In the genomic region with DNA sequence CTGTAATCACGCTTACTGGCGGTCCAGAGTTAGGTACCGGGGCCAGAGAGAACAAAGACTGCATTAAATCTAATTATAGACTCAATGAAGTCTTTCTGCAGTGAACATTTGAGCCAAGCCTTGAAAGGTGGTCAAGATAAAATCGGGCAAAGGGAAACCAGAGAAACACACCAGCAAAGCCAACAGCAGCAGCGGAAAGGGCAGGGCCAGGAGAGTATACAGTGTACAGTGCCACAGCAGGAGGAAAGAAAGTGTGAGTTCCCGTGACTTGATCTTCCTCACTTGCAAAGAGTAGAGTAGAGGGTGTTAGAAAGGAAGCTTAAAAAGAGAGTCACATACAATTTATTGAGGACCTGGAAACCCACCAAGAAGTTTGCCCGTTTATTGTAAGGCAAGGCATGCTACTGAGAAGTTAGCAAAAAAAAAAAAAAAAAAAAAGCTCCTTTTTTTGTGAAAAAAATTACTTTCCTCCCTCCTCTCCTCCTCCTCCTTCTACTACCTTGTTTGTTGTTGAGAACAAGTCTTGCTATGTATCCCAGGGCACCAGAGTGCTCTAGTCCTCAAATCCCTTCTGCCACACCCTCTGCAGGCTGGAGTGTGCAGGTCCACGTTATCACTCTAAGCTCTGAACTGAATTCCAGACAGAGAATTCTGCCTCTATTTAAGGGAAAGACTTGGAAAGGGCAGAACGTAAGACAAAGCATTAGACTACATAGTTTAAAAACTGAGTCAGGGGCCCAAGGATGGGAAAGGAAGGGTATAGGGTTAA, we compare ENCODE assay signal across 15 mouse cellular contexts.
DNase-seq lines count a peak whose midpoint lies in the region; ATAC-seq lines count a peak whose summit lies in the region.
"Had no signal": no experiment of that assay in that cellular context is flagged by ENCODE, and none has a peak within 500 bp of the region (broad histone marks: within the 10 kb centered on the region; RNA-seq: fewer than 3 reads in every experiment).

No protein-coding gene starts in this region.

- H3K4me1 ChIP-seq in heart, embryonic 13.5 days, result peaks cover 25% of the 10 kb centered on the region
- H3K4me1 ChIP-seq in heart, embryonic 11.5 days (ENCODE audit: control insufficient read depth, insufficient read depth, low read length), result no peaks in the 10 kb centered on the region
- 0 out of 2 replicates have a peak, but pooled peaks cover 11% of the 10 kb centered on the region for H3K4me1 ChIP-seq in embryonic facial prominence, embryonic 14.5 days (ENCODE audit: control insufficient read depth, insufficient read depth, low read length)
- H3K4me1 ChIP-seq: hindbrain, embryonic 15.5 days; intestine, embryonic 15.5 days; midbrain, embryonic 12.5 days; neural tube, embryonic 12.5 days had no signal

- H3K27me3 ChIP-seq in heart, embryonic 13.5 days (replicated peaks), result no peaks in the 10 kb centered on the region
- no peaks in the 10 kb centered on the region for H3K27me3 ChIP-seq in heart, embryonic 11.5 days (ENCODE audit: control insufficient read depth, insufficient read depth, low read length)
- no peaks in the 10 kb centered on the region for H3K27me3 ChIP-seq in embryonic facial prominence, embryonic 14.5 days (replicated peaks; ENCODE audit: control insufficient read depth, insufficient read depth, low read length)
- H3K27me3 ChIP-seq: hindbrain, embryonic 15.5 days; intestine, embryonic 15.5 days; midbrain, embryonic 12.5 days; neural tube, embryonic 12.5 days had no signal

- no peaks in the 10 kb centered on the region for H3K36me3 ChIP-seq in heart, embryonic 13.5 days
- no peaks in the 10 kb centered on the region for H3K36me3 ChIP-seq in heart, embryonic 11.5 days (ENCODE audit: control insufficient read depth, insufficient read depth, low read length)
- no peaks in the 10 kb centered on the region for H3K36me3 ChIP-seq in embryonic facial prominence, embryonic 14.5 days (ENCODE audit: control insufficient read depth, insufficient read depth, low read length)
- H3K36me3 ChIP-seq: hindbrain, embryonic 15.5 days; intestine, embryonic 15.5 days; midbrain, embryonic 12.5 days; neural tube, embryonic 12.5 days had no signal

- no peaks in the 10 kb centered on the region for H3K9me3 ChIP-seq in heart, embryonic 13.5 days
- H3K9me3 ChIP-seq in heart, embryonic 11.5 days (replicated peaks; ENCODE audit: control insufficient read depth, low read length), result no peaks in the 10 kb centered on the region
- no peaks in the 10 kb centered on the region for H3K9me3 ChIP-seq in embryonic facial prominence, embryonic 14.5 days (ENCODE audit: control insufficient read depth, low read length)
- H3K9me3 ChIP-seq: hindbrain, embryonic 15.5 days; intestine, embryonic 15.5 days; midbrain, embryonic 12.5 days; neural tube, embryonic 12.5 days had no signal

- H3K9ac ChIP-seq in heart, embryonic 13.5 days, result peak overlapping the region; percentile 65
- H3K9ac ChIP-seq in heart, embryonic 11.5 days (ENCODE audit: low read depth, low read length), result no peak overlapping the region
- H3K9ac ChIP-seq in embryonic facial prominence, embryonic 14.5 days (ENCODE audit: low read depth, low read length), result no peak overlapping the region
- H3K9ac ChIP-seq: hindbrain, embryonic 15.5 days; intestine, embryonic 15.5 days; midbrain, embryonic 12.5 days; neural tube, embryonic 12.5 days had no signal

- peak; percentile 29 for DNase-seq in embryonic facial prominence, embryonic 14.5 days (ENCODE audit: low spot score)
- peak; percentile 30 for DNase-seq in fibroblast of lung, adult 2 months (ENCODE audit: low read depth)
- no peak for DNase-seq in spleen, postnatal 10 days (ENCODE audit: low spot score in 2 of 2)
- DNase-seq in cerebellum, postnatal 36 days, result no peak
- DNase-seq: cerebellum, adult 8-10 months; lung, postnatal 4 days; right cerebral cortex, postnatal 4 days; thymus, postnatal 25 days had no signal

- H3K27ac ChIP-seq in heart, embryonic 13.5 days (replicated peaks), result peak overlapping the region; percentile 83
- H3K27ac ChIP-seq in heart, embryonic 11.5 days (ENCODE audit: low read depth, low read length), result no peak overlapping the region
- no peak overlapping the region for H3K27ac ChIP-seq in embryonic facial prominence, embryonic 14.5 days (replicated peaks; ENCODE audit: low read depth, low read length)
- H3K27ac ChIP-seq: hindbrain, embryonic 15.5 days; intestine, embryonic 15.5 days; midbrain, embryonic 12.5 days; neural tube, embryonic 12.5 days had no signal

- WGBS in heart, embryonic 13.5 days, result 29% methylated on average over 9 of the region's 9 CpGs
- WGBS in heart, embryonic 11.5 days (ENCODE audit: insufficient replicate concordance), result 47% methylated on average over 9 of the region's 9 CpGs
- WGBS in embryonic facial prominence, embryonic 14.5 days, result 50% methylated on average over 9 of the region's 9 CpGs

- no peak for ATAC-seq in heart, embryonic 13.5 days (ENCODE audit: extremely low read depth, insufficient number of reproducible peaks, low FRiP score, low TSS enrichment)
- ATAC-seq in heart, embryonic 11.5 days (replicated peaks; ENCODE audit: insufficient number of reproducible peaks, low FRiP score, low TSS enrichment), result no peak
- no peak for ATAC-seq in embryonic facial prominence, embryonic 14.5 days (ENCODE audit: low read depth)
- peak; percentile 18; the same call in 1 of the 2 replicates for ATAC-seq in megakaryocyte, adult 5-6 weeks (ENCODE audit: poor library complexity, severe bottlenecking)
- ATAC-seq: intestine, embryonic 15.5 days had no signal

- peak overlapping the region; percentile 56 for H3K4me2 ChIP-seq in heart, embryonic 13.5 days
- no peak overlapping the region for H3K4me2 ChIP-seq in heart, embryonic 11.5 days
- H3K4me2 ChIP-seq in embryonic facial prominence, embryonic 14.5 days (ENCODE audit: low read depth, low read length), result peak overlapping the region; percentile 26; the same call in 1 of the 2 replicates
- H3K4me2 ChIP-seq: hindbrain, embryonic 15.5 days; intestine, embryonic 15.5 days; midbrain, embryonic 12.5 days; neural tube, embryonic 12.5 days had no signal

- H3K4me3 ChIP-seq in heart, embryonic 13.5 days, result peak overlapping the region; percentile 20
- H3K4me3 ChIP-seq in heart, embryonic 11.5 days (ENCODE audit: low read depth, low read length), result no peak overlapping the region
- H3K4me3 ChIP-seq in embryonic facial prominence, embryonic 14.5 days (ENCODE audit: low read depth, low read length), result no peak overlapping the region
- H3K4me3 ChIP-seq: hindbrain, embryonic 15.5 days; intestine, embryonic 15.5 days; midbrain, embryonic 12.5 days; neural tube, embryonic 12.5 days had no signal

Comparison
In these comparisons a context has a peak if more than half of its experiments do, and no peak if none do; other contexts are left out.
1. DNase-seq: peak in embryonic facial prominence, embryonic 14.5 days (single experiment) and fibroblast of lung, adult 2 months (single experiment); none in spleen, postnatal 10 days (0 of 2) and cerebellum, postnatal 36 days (0 of 2).